Mouse (Mus musculus): Measurements from ENCODE around the gene Alkbh8. TPM values are rescaled to one million over a fixed set of nuclear protein-coding genes. Genes with fewer than 3 reads are reported as not detected.

Alkbh8 gene
- polyA plus RNA-seq, 1 experiment from 2014 or later: 36.7 TPM

Other genes starting within 250 kb of the Alkbh8 start
- 13.9 and 15.7 TPM in 2 replicates for gene Cwf19l2, start 68.5 kb downstream of the Alkbh8 start, polyA plus RNA-seq (2014; fragmentation: Nextera tagmentation; extraction: Ambion mirVana)
- gene Gucy1a2, start 197.6 kb downstream of the Alkbh8 start, polyA plus RNA-seq (2014; fragmentation: Nextera tagmentation; extraction: Ambion mirVana): 3.8 and 3.9 TPM in 2 replicates